Mouse (Mus musculus): Measurements from ENCODE around the gene Btbd35f23. TPM values are rescaled to one million over a fixed set of nuclear protein-coding genes. Genes with fewer than 3 reads are reported as not detected.

Btbd35f23 gene
- polyA plus RNA-seq (2012; rRNA removed): not detected in 2 replicates

GRCm38 (mm10) chrX:3076575-3076974, at the start of gene Btbd35f23:
Gene Btbd35f23, plus strand, starts transcription at chrX:3076875.

Other genes with a start within 250 kb of the Btbd35f23 start
- gene Btbd35f24, start 119.0 kb downstream of the Btbd35f23 start, polyA plus RNA-seq (2012; rRNA removed): not detected in 2 replicates